Mouse (Mus musculus): ENCODE measurements around the gene Miga2. TPM values are rescaled to one million over a fixed set of nuclear protein-coding genes. Genes with fewer than 3 reads are reported as not detected.
"Not testable (repeated sequence)": the region's sequence is repeated elsewhere in the genome, so short reads cannot be mapped to it uniquely, and the experiment has no call there.

Gene Miga2
- polyA plus RNA-seq, 1 experiment from 2014 or later = 23.3 TPM

- Histone ChIP-seq H3K27ac (peak within 1 kb of the TSS; percentile 98), H3K9ac (peak within 1 kb of the TSS; percentile 89), H3K4me3 (peak within 1 kb of the TSS; percentile 87), H3K36me3 (no peaks in the 10 kb centered on the region), H3K27me3 (no peaks in the 10 kb centered on the region), H3K9me3 (no peaks in the 10 kb centered on the region), H3K4me1 (peaks cover 52% of the 10 kb centered on the region), H3K4me2 (peak within 1 kb of the TSS; percentile 72)
- under 1% methylated on average over 64 of the region's 67 CpGs for WGBS
- ATAC-seq (ENCODE audit: insufficient number of reproducible peaks, low FRiP score, low TSS enrichment, low read depth) = peak; percentile 89
Measured at GRCm38 (mm10) chr2:30415936-30416648, 52.1 kb downstream of the Miga2 start, which contains the start of gene Ptpa. Ptpa (plus strand) TSS chr2:30416039.

GRCm38 (mm10) chr2:30416649-30416965 lies 52.6 kb downstream of the Miga2 start:
- ATAC-seq (ENCODE audit: insufficient number of reproducible peaks, low FRiP score, low TSS enrichment, low read depth) = no peak
- peak overlapping the region; percentile 89 for H3K9ac ChIP-seq
- H3K36me3 ChIP-seq = no peaks in the 10 kb centered on the region
- H3K9me3 ChIP-seq = no peaks in the 10 kb centered on the region
- H3K4me2 ChIP-seq = peak overlapping the region; percentile 72
- peak overlapping the region; percentile 87 for H3K4me3 ChIP-seq
- 0% methylated on average over 7 of the region's 7 CpGs for WGBS
- H3K27ac ChIP-seq = peak overlapping the region; percentile 98
- peaks cover 57% of the 10 kb centered on the region for H3K4me1 ChIP-seq
- H3K27me3 ChIP-seq = no peaks in the 10 kb centered on the region

GRCm38 (mm10) chr2:30417154-30417553 lies 53.1 kb downstream of the Miga2 start:
- Histone ChIP-seq H3K4me1 (peaks cover 59% of the 10 kb centered on the region), H3K4me2 (peak overlapping the region; percentile 72), H3K4me3 (peak overlapping the region; percentile 87), H3K27ac (peak overlapping the region; percentile 98; the same call in 1 of the 2 replicates)
- H3K9me3 ChIP-seq; H3K27me3 ChIP-seq; ATAC-seq (ENCODE audit: insufficient number of reproducible peaks, low FRiP score, low TSS enrichment, low read depth); H3K36me3 ChIP-seq; H3K9ac ChIP-seq: not testable (repeated sequence)
- WGBS = 70% methylated on average over 6 of the region's 6 CpGs

DNA sequence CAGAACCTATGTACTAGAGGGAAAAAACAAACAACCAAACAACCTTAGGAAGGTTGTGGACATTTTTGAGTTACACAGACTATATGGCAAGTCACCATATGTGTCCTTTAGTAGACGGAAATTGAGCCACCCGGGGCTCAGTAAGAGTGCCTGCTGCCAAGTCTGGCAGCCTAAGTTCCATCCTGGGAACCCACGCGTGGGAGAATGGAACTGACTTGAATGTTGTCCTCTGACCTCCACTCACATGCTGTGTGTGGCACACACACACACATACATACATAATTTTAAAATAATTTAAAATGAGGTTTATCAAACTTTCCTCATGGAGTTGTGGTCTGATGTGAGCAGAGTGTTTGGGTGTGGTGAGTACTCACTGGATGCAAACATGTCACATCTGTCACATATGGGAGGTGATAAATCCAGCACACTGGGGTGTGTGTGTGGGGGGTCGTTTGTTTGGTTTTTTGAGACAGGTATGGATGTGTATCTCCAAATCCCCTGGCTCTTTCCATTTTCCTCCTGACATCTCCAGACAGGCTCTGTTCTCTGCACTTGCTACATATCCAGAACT lies 53.6 kb downstream of the Miga2 start:
- no peaks in the 10 kb centered on the region for H3K9me3 ChIP-seq
- no peak overlapping the region; the same call in 1 of the 2 replicates for H3K27ac ChIP-seq
- H3K4me1 ChIP-seq = peaks cover 59% of the 10 kb centered on the region
- H3K36me3 ChIP-seq = no peaks in the 10 kb centered on the region
- H3K4me2 ChIP-seq = no peak overlapping the region
- no peak for ATAC-seq (ENCODE audit: insufficient number of reproducible peaks, low FRiP score, low TSS enrichment, low read depth)
- no peak overlapping the region for H3K4me3 ChIP-seq
- no peaks in the 10 kb centered on the region for H3K27me3 ChIP-seq
- WGBS = 56% methylated on average over 5 of the region's 5 CpGs
- no peak overlapping the region for H3K9ac ChIP-seq

GRCm38 (mm10) chr2:30418259-30418658 lies 54.2 kb downstream of the Miga2 start:
- no peaks in the 10 kb centered on the region for H3K9me3 ChIP-seq
- peak overlapping the region; percentile 84 for H3K27ac ChIP-seq
- no peak overlapping the region for H3K9ac ChIP-seq
- H3K36me3 ChIP-seq = no peaks in the 10 kb centered on the region
- peak overlapping the region; percentile 12; the same call in 1 of the 2 replicates for H3K4me2 ChIP-seq
- no peak overlapping the region; the same call in 1 of the 2 replicates for H3K4me3 ChIP-seq
- no peaks in the 10 kb centered on the region for H3K27me3 ChIP-seq
- WGBS = 55% methylated on average over 6 of the region's 6 CpGs
- peaks cover 56% of the 10 kb centered on the region for H3K4me1 ChIP-seq
- no peak for ATAC-seq (ENCODE audit: insufficient number of reproducible peaks, low FRiP score, low TSS enrichment, low read depth)

GRCm38 (mm10) chr2:30419112-30419511 lies 55.1 kb downstream of the Miga2 start:
- Histone ChIP-seq H3K27ac (peak overlapping the region; percentile 84), H3K36me3 (no peaks in the 10 kb centered on the region), H3K4me1 (peaks cover 47% of the 10 kb centered on the region), H3K9me3 (no peaks in the 10 kb centered on the region), H3K4me3 (no peak overlapping the region; the same call in 1 of the 2 replicates), H3K9ac (0 out of 2 replicates have a peak overlapping the region, but pooled peaks have one; percentile 11), H3K27me3 (no peaks in the 10 kb centered on the region), H3K4me2 (peak overlapping the region; percentile 25)
- ATAC-seq (ENCODE audit: insufficient number of reproducible peaks, low FRiP score, low TSS enrichment, low read depth) = no peak
- 15% methylated on average over 10 of the region's 10 CpGs for WGBS

DNA sequence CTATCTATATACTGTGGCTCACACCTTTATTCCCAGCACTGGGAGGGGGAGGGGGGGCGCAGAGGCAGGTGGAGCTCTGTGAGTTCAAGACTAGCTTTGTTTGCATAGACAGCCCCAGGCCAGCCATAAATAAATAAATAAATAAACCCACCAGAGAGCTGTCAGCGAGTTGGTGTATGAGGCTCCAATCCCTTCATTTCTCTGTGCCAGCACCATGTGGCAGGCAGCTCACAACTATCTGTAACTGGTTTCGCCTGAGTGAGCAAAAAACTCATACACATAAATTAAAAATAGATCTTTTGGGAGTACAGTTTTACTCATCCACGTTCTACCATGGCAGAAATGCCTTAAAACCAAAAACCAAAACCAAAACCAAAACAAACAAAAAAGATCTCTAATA lies 57.4 kb downstream of the Miga2 start:
- Histone ChIP-seq H3K4me1 (peaks cover 36% of the 10 kb centered on the region), H3K27ac (no peak overlapping the region), H3K36me3 (peaks cover 6% of the 10 kb centered on the region), H3K9me3 (no peaks in the 10 kb centered on the region), H3K27me3 (no peaks in the 10 kb centered on the region), H3K9ac (no peak overlapping the region), H3K4me3 (no peak overlapping the region), H3K4me2 (no peak overlapping the region)
- WGBS = 46% methylated on average over 4 of the region's 4 CpGs
- ATAC-seq (ENCODE audit: insufficient number of reproducible peaks, low FRiP score, low TSS enrichment, low read depth) = no peak

GRCm38 (mm10) chr2:30429156-30429555 lies 65.1 kb downstream of the Miga2 start:
- no peak overlapping the region for H3K27ac ChIP-seq
- H3K9me3 ChIP-seq = no peaks in the 10 kb centered on the region
- H3K4me3 ChIP-seq = no peak overlapping the region
- H3K4me1 ChIP-seq = no peaks in the 10 kb centered on the region
- H3K4me2 ChIP-seq = no peak overlapping the region
- peaks cover 81% of the 10 kb centered on the region for H3K36me3 ChIP-seq
- no peaks in the 10 kb centered on the region for H3K27me3 ChIP-seq
- H3K9ac ChIP-seq = no peak overlapping the region
- ATAC-seq (ENCODE audit: insufficient number of reproducible peaks, low FRiP score, low TSS enrichment, low read depth) = no peak

Small RNA genes within 50 kb of the gene (microRNA-seq; reads per million reads assigned to microRNA genes)
- not detected for gene Gm47292

Other genes with a start within 250 kb of the Miga2 start
- 6.5 and 8.6 TPM in 2 replicates for gene Zer1, start 239.6 kb upstream of the Miga2 start, polyA plus RNA-seq (2015; fragmentation: Nextera tagmentation; extraction: Ambion mirVana)
- gene Tbc1d13, start 230.5 kb upstream of the Miga2 start, polyA plus RNA-seq (2015; fragmentation: Nextera tagmentation; extraction: Ambion mirVana) = 5.5 and 8.0 TPM in 2 replicates
- gene Endog, start 192.7 kb upstream of the Miga2 start, polyA plus RNA-seq (2015; fragmentation: Nextera tagmentation; extraction: Ambion mirVana) = 14.8 and 17.0 TPM in 2 replicates
- gene Spout1, start 185.8 kb upstream of the Miga2 start, polyA plus RNA-seq (2015; fragmentation: Nextera tagmentation; extraction: Ambion mirVana) = 75.0 and 75.2 TPM in 2 replicates
- 12.4 TPM in 2 replicates for gene Kyat1, start 158.4 kb upstream of the Miga2 start, polyA plus RNA-seq (2015; fragmentation: Nextera tagmentation; extraction: Ambion mirVana)
- 40.6 and 42.5 TPM in 2 replicates for gene Lrrc8a, start 126.5 kb upstream of the Miga2 start, polyA plus RNA-seq (2015; fragmentation: Nextera tagmentation; extraction: Ambion mirVana)
- 0.10 and 0.11 TPM in 2 replicates for gene Gm28035, start 123.7 kb upstream of the Miga2 start, polyA plus RNA-seq (2015; fragmentation: Nextera tagmentation; extraction: Ambion mirVana)
- 5.9 and 6.8 TPM in 2 replicates for gene Phyhd1, start 98.0 kb upstream of the Miga2 start, polyA plus RNA-seq (2015; fragmentation: Nextera tagmentation; extraction: Ambion mirVana)
- not detected in 2 replicates for gene Gm28038, start 83.2 kb upstream of the Miga2 start, polyA plus RNA-seq (2015; fragmentation: Nextera tagmentation; extraction: Ambion mirVana)
- gene Dolk, start 77.9 kb upstream of the Miga2 start, polyA plus RNA-seq (2015; fragmentation: Nextera tagmentation; extraction: Ambion mirVana) = 31.5 and 33.4 TPM in 2 replicates
- gene Nup188, start 77.8 kb upstream of the Miga2 start, polyA plus RNA-seq (2015; fragmentation: Nextera tagmentation; extraction: Ambion mirVana) = 28.2 and 32.4 TPM in 2 replicates
- gene Sh3glb2, start 4.9 kb upstream of the Miga2 start, polyA plus RNA-seq (2015; fragmentation: Nextera tagmentation; extraction: Ambion mirVana) = 87.5 and 88.5 TPM in 2 replicates
- gene Dolpp1, start 28.0 kb downstream of the Miga2 start, polyA plus RNA-seq (2015; fragmentation: Nextera tagmentation; extraction: Ambion mirVana) = 35.5 and 35.8 TPM in 2 replicates
- 23.9 and 37.6 TPM in 2 replicates for gene Crat, start 51.6 kb downstream of the Miga2 start, polyA plus RNA-seq (2015; fragmentation: Nextera tagmentation; extraction: Ambion mirVana)
- 137 and 149 TPM in 2 replicates for gene Ptpa, start 51.8 kb downstream of the Miga2 start, polyA plus RNA-seq (2015; fragmentation: Nextera tagmentation; extraction: Ambion mirVana)
- gene Ier5l, start 110.0 kb downstream of the Miga2 start, polyA plus RNA-seq (2015; fragmentation: Nextera tagmentation; extraction: Ambion mirVana) = 1.9 and 2.1 TPM in 2 replicates
- 2.0 and 2.2 TPM in 2 replicates for gene Cstad, start 230.8 kb downstream of the Miga2 start, polyA plus RNA-seq (2015; fragmentation: Nextera tagmentation; extraction: Ambion mirVana)